Mouse (Mus musculus): ENCODE measurements around the gene Cacna1a.
A peak's percentile ranks its signal among the peaks of the same experiment; 100 is the strongest.

The Cacna1a gene

GRCm38 (mm10) chr8:84636051-84636691, 247.9 kb downstream of the Cacna1a start:
- DNase-seq (ENCODE audit: low spot score in 2 of 2): no peak

- DNase-seq (ENCODE audit: low spot score in 2 of 2): peak in 1 of 2 experiments; percentile 43
These were observed 249.8 kb downstream of the Cacna1a start for GRCm38 (mm10) chr8:84637946-84638554.

- peak; percentile 43 to 46 for DNase-seq (ENCODE audit: low spot score in 2 of 2)
These were observed 250.4 kb downstream of the Cacna1a start for GRCm38 (mm10) chr8:84638555-84639161.

GRCm38 (mm10) chr8:84639162-84640009, 251.1 kb downstream of the Cacna1a start:
- peak; percentile 84 to 95 for DNase-seq (ENCODE audit: low spot score in 2 of 2)

- no peak for DNase-seq (ENCODE audit: low spot score in 2 of 2)
These were observed 251.9 kb downstream of the Cacna1a start for GRCm38 (mm10) chr8:84640010-84640588.

- no peak for DNase-seq (ENCODE audit: low spot score in 2 of 2)
These were observed 252.5 kb downstream of the Cacna1a start for GRCm38 (mm10) chr8:84640617-84641294.

- DNase-seq (ENCODE audit: low spot score in 2 of 2): no peak
These were observed 253.5 kb downstream of the Cacna1a start for GRCm38 (mm10) chr8:84641578-84642361.

- no peak for DNase-seq (ENCODE audit: low spot score in 2 of 2)
These were observed 254.8 kb downstream of the Cacna1a start for GRCm38 (mm10) chr8:84643019-84643418.

GRCm38 (mm10) chr8:84646800-84647199, 258.6 kb downstream of the Cacna1a start:
- no peak for DNase-seq (ENCODE audit: low spot score in 2 of 2)

GRCm38 (mm10) chr8:84647461-84647901, 259.2 kb downstream of the Cacna1a start:
- DNase-seq (ENCODE audit: low spot score in 2 of 2): no peak

GRCm38 (mm10) chr8:84650213-84650612, 262.0 kb downstream of the Cacna1a start:
- no peak for DNase-seq (ENCODE audit: low spot score in 2 of 2)

- no peak for DNase-seq (ENCODE audit: low spot score in 2 of 2)
These were observed 264.9 kb downstream of the Cacna1a start for GRCm38 (mm10) chr8:84653092-84653631.

GRCm38 (mm10) chr8:84654597-84654996, 266.4 kb downstream of the Cacna1a start:
- DNase-seq (ENCODE audit: low spot score in 2 of 2): no peak

- DNase-seq (ENCODE audit: low spot score in 2 of 2): no peak
These were observed 267.3 kb downstream of the Cacna1a start for GRCm38 (mm10) chr8:84655336-84656190.

GRCm38 (mm10) chr8:84656191-84656525, 267.9 kb downstream of the Cacna1a start:
- no peak for DNase-seq (ENCODE audit: low spot score in 2 of 2)

- peak; percentile 74 to 76 for DNase-seq (ENCODE audit: low spot score in 2 of 2)
These were observed 268.4 kb downstream of the Cacna1a start for GRCm38 (mm10) chr8:84656641-84657126.

- no peak for DNase-seq (ENCODE audit: low spot score in 2 of 2)
These were observed 269.0 kb downstream of the Cacna1a start for GRCm38 (mm10) chr8:84657203-84657602.

- no peak for DNase-seq (ENCODE audit: low spot score in 2 of 2)
These were observed 269.4 kb downstream of the Cacna1a start for GRCm38 (mm10) chr8:84657680-84658079.

GRCm38 (mm10) chr8:84658951-84659350, 270.7 kb downstream of the Cacna1a start:
- DNase-seq (ENCODE audit: low spot score in 2 of 2): no peak
